Mouse (Mus musculus) erythroblast, embryonic 14.5 days (primary cell): Measurements from ENCODE around the gene Hdac5.

ENCODE experiments used
- GATA1 ChIP-seq: IDR thresholded peaks from 2 replicates; pipeline ENCODE4 v1.6.1; 2012; ENCODE audit warnings: low read length, inconsistent platforms, mixed read lengths
- TAL1 ChIP-seq: IDR thresholded peaks from 3 replicates; pipeline ENCODE4 v1.6.1; 2012; ENCODE audit warnings: low read length, inconsistent platforms, mixed read lengths

- TF ChIP-seq GATA1 (no peak), TAL1 (no peak)
These were observed 33.8 kb downstream of the Hdac5 start for GRCm38 (mm10) chr11:102196018-102196797.
